Mouse (Mus musculus) hindbrain, embryonic 10.5 days (tissue): ENCODE data around the gene Pdk1. TPM values are rescaled to one million over a fixed set of nuclear protein-coding genes. Genes with fewer than 3 reads are reported as not detected.
"Not testable (repeated sequence)": the region's sequence is repeated elsewhere in the genome, so short reads cannot be mapped to it uniquely, and the experiment has no call there.

ENCODE experiments used
- DNase-seq: peaks from one replicate; pipeline ENCODE4 v3.0.0-alpha.2; 2017; ENCODE audit warnings: low spot score
- H3K27ac ChIP-seq: fragments of 300-500 bp; sonication (generic); 2 replicates; pipeline ENCODE4 v1.5.1; 2016; ENCODE audit warnings: mild to moderate bottlenecking, moderate library complexity
- H3K27me3 ChIP-seq: fragments of 300-500 bp; sonication (generic); 2 replicates; pipeline ENCODE4 v1.6.1; 2016; ENCODE audit warnings: mild to moderate bottlenecking; ENCODE audit not compliant: poor library complexity, insufficient read depth, severe bottlenecking
- H3K36me3 ChIP-seq: fragments of 300-500 bp; sonication (generic); 2 replicates; pipeline ENCODE4 v1.6.1; 2016; ENCODE audit warnings: mild to moderate bottlenecking, moderate library complexity
- H3K4me1 ChIP-seq: fragments of 300-500 bp; sonication (generic); replicated peaks from 2 replicates; pipeline ENCODE4 v1.6.1; 2016; ENCODE audit warnings: mild to moderate bottlenecking
- H3K4me3 ChIP-seq: fragments of 300-500 bp; sonication (generic); 2 replicates; pipeline ENCODE4 v1.5.1; 2016; ENCODE audit warnings: mild to moderate bottlenecking, moderate library complexity
- H3K9me3 ChIP-seq: fragments of 300-500 bp; sonication (generic); 2 replicates; pipeline ENCODE4 v1.6.1; 2016; ENCODE audit warnings: mild to moderate bottlenecking, moderate library complexity
- WGBS: fragments of 180-500 bp; shearing (Covaris S2); methylation state at CpG from one replicate; pipeline ENCODE4 v1.1.7; 2016; 5-methylcytosine and 5-hydroxymethylcytosine counted together
- polyA plus RNA-seq: library from polyadenylated mRNA; unstranded; fragments of >200 nt; fragmentation: Nextera tagmentation; extraction: Ambion mirVana; gene quantifications from 2 replicates; pipeline ENCODE4 v1.2.1, GENCODE M21; 2016

Pdk1 gene
- 34.5 and 56.1 TPM in 2 replicates for polyA plus RNA-seq

- H3K27ac ChIP-seq, result peak within 1 kb of the TSS; percentile 96
Measured at GRCm38 (mm10) chr2:71872801-71873443, at the start of gene Pdk1. Pdk1 (plus strand) TSS chr2:71873224.

GRCm38 (mm10) chr2:71824146-71824545 lies 48.9 kb upstream of the Pdk1 start:
- peaks cover 12% of the 10 kb centered on the region; the same call in 1 of the 2 replicates for H3K4me1 ChIP-seq
- H3K4me3 ChIP-seq, result no peak overlapping the region
- 57% methylated on average over 13 of the region's 13 CpGs for WGBS
- no peaks in the 10 kb centered on the region for H3K27me3 ChIP-seq
- H3K36me3 ChIP-seq, result peaks cover 5% of the 10 kb centered on the region; the same call in 1 of the 2 replicates
- DNase-seq, result no peak
- no peak overlapping the region for H3K27ac ChIP-seq
- H3K9me3 ChIP-seq, result no peaks in the 10 kb centered on the region

More at GRCm38 (mm10) chr2:71872801-71873443, at the start of gene Pdk1:
- no peaks in the 10 kb centered on the region for H3K9me3 ChIP-seq
- peaks cover 2% of the 10 kb centered on the region; the same call in 1 of the 2 replicates for H3K36me3 ChIP-seq
- peak within 1 kb of the TSS; percentile 80 for H3K4me3 ChIP-seq
- DNase-seq, result peak; percentile 97
- under 1% methylated on average over 55 of the region's 55 CpGs for WGBS
- H3K27me3 ChIP-seq, result no peaks in the 10 kb centered on the region
- peaks cover 27% of the 10 kb centered on the region for H3K4me1 ChIP-seq

GRCm38 (mm10) chr2:71827711-71828110 lies 45.3 kb upstream of the Pdk1 start:
- Histone ChIP-seq H3K9me3 (no peaks in the 10 kb centered on the region), H3K27me3 (no peaks in the 10 kb centered on the region), H3K4me1 (peaks cover 12% of the 10 kb centered on the region; the same call in 1 of the 2 replicates), H3K36me3 (peaks cover 5% of the 10 kb centered on the region; the same call in 1 of the 2 replicates), H3K27ac (no peak overlapping the region), H3K4me3 (no peak overlapping the region)
- DNase-seq, result no peak
- 82% methylated on average over 13 of the region's 13 CpGs for WGBS

- H3K27ac ChIP-seq, result no peak overlapping the region
- no peaks in the 10 kb centered on the region for H3K9me3 ChIP-seq
- H3K36me3 ChIP-seq, result peaks cover 5% of the 10 kb centered on the region
- no peak for DNase-seq
- H3K27me3 ChIP-seq, result no peaks in the 10 kb centered on the region
- WGBS, result 58% methylated on average over 11 of the region's 11 CpGs
- H3K4me1 ChIP-seq, result peaks cover 9% of the 10 kb centered on the region; the same call in 1 of the 2 replicates
- no peak overlapping the region for H3K4me3 ChIP-seq
Measured at GRCm38 (mm10) chr2:71828928-71829327, 44.1 kb upstream of the Pdk1 start.

GRCm38 (mm10) chr2:71833626-71834025 lies 39.4 kb upstream of the Pdk1 start:
- no peaks in the 10 kb centered on the region for H3K4me1 ChIP-seq
- no peak overlapping the region for H3K4me3 ChIP-seq
- peaks cover 4% of the 10 kb centered on the region for H3K36me3 ChIP-seq
- H3K27ac ChIP-seq, result no peak overlapping the region
- H3K27me3 ChIP-seq, result no peaks in the 10 kb centered on the region
- no peak for DNase-seq
- no peaks in the 10 kb centered on the region for H3K9me3 ChIP-seq
- 87% methylated on average over 6 of the region's 6 CpGs for WGBS

GRCm38 (mm10) chr2:71834371-71834770 lies 38.7 kb upstream of the Pdk1 start:
- Histone ChIP-seq H3K36me3 (peaks cover 5% of the 10 kb centered on the region), H3K9me3 (no peaks in the 10 kb centered on the region), H3K4me1 (no peaks in the 10 kb centered on the region), H3K27ac (no peak overlapping the region), H3K4me3 (no peak overlapping the region), H3K27me3 (no peaks in the 10 kb centered on the region)
- DNase-seq, result no peak
- WGBS, result 79% methylated on average over 7 of the region's 7 CpGs

GRCm38 (mm10) chr2:71835556-71835955 lies 37.5 kb upstream of the Pdk1 start:
- Histone ChIP-seq H3K27ac (no peak overlapping the region), H3K9me3 (no peaks in the 10 kb centered on the region), H3K36me3 (peaks cover 10% of the 10 kb centered on the region), H3K4me3 (no peak overlapping the region), H3K4me1 (no peaks in the 10 kb centered on the region), H3K27me3 (no peaks in the 10 kb centered on the region)
- 89% methylated on average over 8 of the region's 8 CpGs for WGBS
- DNase-seq, result no peak

GRCm38 (mm10) chr2:71836232-71836631 lies 36.8 kb upstream of the Pdk1 start:
- Histone ChIP-seq H3K27ac (no peak overlapping the region), H3K36me3 (peaks cover 15% of the 10 kb centered on the region), H3K4me1 (no peaks in the 10 kb centered on the region), H3K9me3 (no peaks in the 10 kb centered on the region), H3K27me3 (no peaks in the 10 kb centered on the region), H3K4me3 (no peak overlapping the region)
- 93% methylated on average over 4 of the region's 4 CpGs for WGBS
- no peak for DNase-seq

- no peak overlapping the region for H3K27ac ChIP-seq
- no peaks in the 10 kb centered on the region for H3K27me3 ChIP-seq
- no peak for DNase-seq
- H3K9me3 ChIP-seq, result no peaks in the 10 kb centered on the region
- H3K36me3 ChIP-seq, result peaks cover 17% of the 10 kb centered on the region
- H3K4me1 ChIP-seq, result no peaks in the 10 kb centered on the region
- 76% methylated on average over 4 of the region's 4 CpGs for WGBS
- no peak overlapping the region for H3K4me3 ChIP-seq
Measured at GRCm38 (mm10) chr2:71837261-71837660, 35.8 kb upstream of the Pdk1 start.

- H3K36me3 ChIP-seq, result peaks cover 22% of the 10 kb centered on the region
- H3K9me3 ChIP-seq, result no peaks in the 10 kb centered on the region
- H3K4me3 ChIP-seq, result no peak overlapping the region
- no peaks in the 10 kb centered on the region for H3K27me3 ChIP-seq
- H3K4me1 ChIP-seq, result no peaks in the 10 kb centered on the region
- 41% methylated on average over 6 of the region's 6 CpGs for WGBS
- DNase-seq, result peak; percentile 72
- H3K27ac ChIP-seq, result no peak overlapping the region
Measured at GRCm38 (mm10) chr2:71837791-71838190, 35.2 kb upstream of the Pdk1 start.

- no peak for DNase-seq
- Histone ChIP-seq H3K36me3 (peaks cover 49% of the 10 kb centered on the region), H3K27me3 (no peaks in the 10 kb centered on the region), H3K4me1 (no peaks in the 10 kb centered on the region), H3K4me3 (no peak overlapping the region), H3K27ac (no peak overlapping the region), H3K9me3 (no peaks in the 10 kb centered on the region)
- WGBS, result 91% methylated on average over 9 of the region's 9 CpGs
Measured at GRCm38 (mm10) chr2:71843316-71843715, 29.7 kb upstream of the Pdk1 start.

- Histone ChIP-seq H3K27ac (no peak overlapping the region), H3K4me1 (no peaks in the 10 kb centered on the region), H3K9me3 (no peaks in the 10 kb centered on the region), H3K4me3 (no peak overlapping the region), H3K36me3 (peaks cover 50% of the 10 kb centered on the region), H3K27me3 (no peaks in the 10 kb centered on the region)
- DNase-seq, result no peak
- WGBS, result 93% methylated on average over 6 of the region's 6 CpGs
Measured at GRCm38 (mm10) chr2:71844906-71845305, 28.1 kb upstream of the Pdk1 start.

- peaks cover 18% of the 10 kb centered on the region for H3K36me3 ChIP-seq
- DNase-seq, H3K27ac ChIP-seq: not testable (repeated sequence)
Measured at GRCm38 (mm10) chr2:71852161-71852560, 20.9 kb upstream of the Pdk1 start.

More at GRCm38 (mm10) chr2:71852161-71852560, 20.9 kb upstream of the Pdk1 start:
- not testable (repeated sequence) for H3K4me3 ChIP-seq, H3K9me3 ChIP-seq, H3K4me1 ChIP-seq, H3K27me3 ChIP-seq
- 3% methylated on average over 7 of the region's 8 CpGs for WGBS
